Mouse (Mus musculus): ENCODE results near the gene Magi1.

- TF ChIP-seq CTCF (IDR thresholded peaks at IDR 0.05; ENCODE audit: borderline replicate concordance, extremely low read depth, insufficient read depth, insufficient read length): no peak
- TF ChIP-seq POLR2A (IDR thresholded peaks at IDR 0.05; ENCODE audit: borderline replicate concordance, extremely low read depth, insufficient read depth, insufficient read length, poor library complexity, severe bottlenecking): no peak
These were observed 370.4 kb downstream of the Magi1 start for GRCm38 (mm10) chr6:93913226-93913861.

All from brain, embryonic 14.5 days (tissue).